Mouse (Mus musculus) granulocyte monocyte progenitor cell, adult 5-6 weeks (primary cell): ENCODE measurements around the gene Rnf11. TPM values are rescaled to one million over a fixed set of nuclear protein-coding genes. Genes with fewer than 3 reads are reported as not detected.

Experiments
- ATAC-seq: replicated peaks from 2 replicates; pipeline ENCODE4 v1.8.0; 2016; ENCODE audit warnings: mild to moderate bottlenecking, moderate TSS enrichment, inconsistent platforms; ENCODE audit not compliant: poor library complexity, severe bottlenecking
- total RNA-seq, 2 experiments: library from RNA; stranded (forward) in 1 of 2; stranded (reverse) in 1 of 2; fragments of 200-712, 200-1000 nt in 1 of 2; fragments of >200 nt in 1 of 2; fragmentation: Nextera tagmentation in 1 of 2; gene quantifications; 2 replicates each; pipeline ENCODE4 v1.2.3; 2014 to 2017

The Rnf11 gene
- total RNA-seq (2014; fragmentation: Nextera tagmentation) (8.5 and 11.5 TPM in 2 replicates), total RNA-seq (2017) (14.3 and 20.2 TPM in 2 replicates)

GRCm38 (mm10) chr4:109484621-109485020 is at the start of gene Rnf11:
Gene Rnf11, minus strand, starts transcription at chr4:109484728.
- peak; percentile 81 for ATAC-seq

GRCm38 (mm10) chr4:109531111-109531510 is 46.6 kb upstream of the Rnf11 start, which contains the start of gene 4930522H14Rik:
Gene 4930522H14Rik, minus strand, starts transcription at chr4:109531297.
- no peak for ATAC-seq

- no peak for ATAC-seq
These were observed 45.8 kb upstream of the Rnf11 start for GRCm38 (mm10) chr4:109530245-109530816.

GRCm38 (mm10) chr4:109504885-109505284 is 20.4 kb upstream of the Rnf11 start:
- peak; percentile 98 for ATAC-seq

GRCm38 (mm10) chr4:109498476-109498875 is 13.9 kb upstream of the Rnf11 start:
- ATAC-seq: no peak

GRCm38 (mm10) chr4:109493581-109493980 is 9.1 kb upstream of the Rnf11 start:
- no peak for ATAC-seq

GRCm38 (mm10) chr4:109488812-109489211 is 4.3 kb upstream of the Rnf11 start:
- ATAC-seq: no peak

GRCm38 (mm10) chr4:109482701-109483100 is 1.8 kb downstream of the Rnf11 start:
- ATAC-seq: no peak

GRCm38 (mm10) chr4:109481424-109481823 is 3.1 kb downstream of the Rnf11 start:
- peak; percentile 73 for ATAC-seq

- ATAC-seq: no peak
These were observed 7.1 kb downstream of the Rnf11 start for GRCm38 (mm10) chr4:109477454-109477853.

- ATAC-seq: peak; percentile 80
These were observed 7.9 kb downstream of the Rnf11 start for GRCm38 (mm10) chr4:109476554-109477014.

- peak; percentile 38 for ATAC-seq
These were observed 8.7 kb downstream of the Rnf11 start for GRCm38 (mm10) chr4:109475577-109476553.

GRCm38 (mm10) chr4:109475078-109475477 is 9.4 kb downstream of the Rnf11 start:
- ATAC-seq: no peak

- ATAC-seq: no peak
These were observed 12.0 kb downstream of the Rnf11 start for GRCm38 (mm10) chr4:109472566-109472965.

- ATAC-seq: no peak
These were observed 12.9 kb downstream of the Rnf11 start for GRCm38 (mm10) chr4:109471606-109472005.

- ATAC-seq: no peak
These were observed 16.8 kb downstream of the Rnf11 start for GRCm38 (mm10) chr4:109467687-109468086.

- no peak for ATAC-seq
These were observed 20.6 kb downstream of the Rnf11 start for GRCm38 (mm10) chr4:109463892-109464291.

- ATAC-seq: no peak
These were observed 23.9 kb downstream of the Rnf11 start for GRCm38 (mm10) chr4:109460421-109461179.

GRCm38 (mm10) chr4:109456821-109457220 is 27.7 kb downstream of the Rnf11 start:
- peak; percentile 70 for ATAC-seq

- ATAC-seq: 0 out of 2 replicates have a peak, but pooled peaks have one; percentile 20
These were observed 36.0 kb downstream of the Rnf11 start for GRCm38 (mm10) chr4:109448531-109448930.
